Mouse (Mus musculus) kidney, adult 9 months (tissue): ENCODE data around the gene Dnajc11.

ENCODE experiments used
- DNase-seq: peaks from one replicate; pipeline ENCODE4 v3.0.0; 2022

Gene Dnajc11

DNA sequence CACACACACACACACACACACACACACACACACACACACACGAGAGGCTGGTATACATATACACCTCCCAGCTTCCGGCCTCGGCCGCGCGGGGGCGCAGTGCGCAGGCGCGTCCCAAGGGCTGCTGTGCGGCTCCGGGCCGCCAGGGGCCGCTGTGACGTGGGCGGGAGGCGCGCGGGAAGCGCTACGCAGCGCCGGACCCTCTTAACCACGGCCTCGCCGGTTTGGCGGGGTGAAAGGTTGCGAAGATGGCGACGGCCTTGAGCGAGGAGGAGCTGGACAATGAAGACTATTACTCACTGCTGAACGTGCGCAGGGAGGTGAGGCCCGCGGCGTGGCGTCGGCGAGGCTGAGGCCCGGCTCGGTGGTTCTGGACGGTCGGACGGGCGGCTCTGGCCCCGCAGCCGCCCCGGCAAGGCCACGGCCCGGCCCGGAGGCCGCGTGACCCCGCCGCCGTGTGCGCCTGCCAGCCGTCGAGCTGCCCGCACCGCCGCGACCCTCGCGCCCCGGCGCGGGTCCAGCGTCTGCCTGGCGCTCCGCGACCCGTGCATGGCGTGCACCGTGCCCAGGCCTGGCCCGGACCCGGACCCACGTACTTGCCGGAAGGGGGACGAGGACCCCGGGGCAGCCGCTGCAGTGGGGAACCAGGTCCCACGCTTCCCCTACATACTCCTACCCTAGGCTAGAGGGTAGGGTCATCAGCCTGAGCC lies at the start of gene Dnajc11:
Dnajc11 (plus strand) TSS at position 187 of the 710 bp plus-strand sequence.
- DNase-seq = peak; percentile 91

GRCm38 (mm10) chr4:151893241-151893640 lies 40.2 kb upstream of the Dnajc11 start:
- DNase-seq = peak; percentile 17

GRCm38 (mm10) chr4:151894926-151895325 lies 38.6 kb upstream of the Dnajc11 start:
- DNase-seq = no peak

DNA sequence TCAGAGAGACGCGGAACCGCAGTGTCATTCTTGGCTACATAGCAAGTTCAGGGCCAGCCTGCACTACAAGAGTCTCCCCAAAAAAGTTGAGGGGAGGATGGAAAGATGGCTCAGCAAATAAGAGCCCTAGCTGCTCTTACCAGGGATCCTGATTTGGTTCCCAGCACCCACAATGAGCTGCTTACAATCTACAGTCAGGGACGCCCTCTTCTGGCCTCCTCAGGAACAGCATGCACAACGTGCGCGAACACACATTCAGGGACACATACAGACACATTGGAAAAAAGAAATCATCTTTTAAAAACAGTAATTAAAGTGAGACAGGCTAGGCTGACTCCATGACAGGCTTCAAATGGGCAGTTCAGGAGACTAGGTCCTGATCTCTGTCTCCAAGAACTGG lies 37.9 kb upstream of the Dnajc11 start:
- no peak for DNase-seq

- no peak for DNase-seq
Measured at GRCm38 (mm10) chr4:151897069-151897617, 36.3 kb upstream of the Dnajc11 start.

DNA sequence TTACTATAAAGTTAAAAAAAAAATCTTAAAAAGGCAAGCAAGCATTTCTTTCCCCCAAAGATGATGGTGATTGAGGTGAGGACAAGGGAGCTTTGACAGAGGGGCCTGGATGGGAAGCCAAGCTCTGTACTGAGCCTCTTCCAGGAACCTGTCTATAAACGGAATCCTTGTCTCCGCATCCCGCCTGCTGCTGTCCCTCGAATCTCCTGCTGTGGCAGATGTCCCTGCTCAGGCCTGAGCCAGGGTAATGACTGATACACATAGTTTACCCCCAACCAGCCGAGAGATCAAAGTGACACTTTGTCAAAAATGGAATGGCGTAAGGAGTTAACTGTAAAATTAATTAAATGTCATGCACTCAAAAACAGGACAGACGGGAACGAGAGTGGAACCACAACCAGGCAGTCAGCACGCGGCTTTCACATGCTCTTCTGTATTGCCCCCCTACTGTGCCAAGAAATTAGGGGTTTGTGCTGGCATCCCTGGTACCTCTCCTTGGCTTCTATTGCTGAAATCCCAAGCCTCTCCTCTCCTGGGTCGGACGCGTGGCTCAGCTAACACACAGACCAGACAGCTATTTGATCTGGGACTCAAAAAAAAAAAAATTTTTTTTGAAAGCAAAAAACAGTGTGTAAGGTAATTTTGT lies 34.8 kb upstream of the Dnajc11 start:
- no peak for DNase-seq

DNA sequence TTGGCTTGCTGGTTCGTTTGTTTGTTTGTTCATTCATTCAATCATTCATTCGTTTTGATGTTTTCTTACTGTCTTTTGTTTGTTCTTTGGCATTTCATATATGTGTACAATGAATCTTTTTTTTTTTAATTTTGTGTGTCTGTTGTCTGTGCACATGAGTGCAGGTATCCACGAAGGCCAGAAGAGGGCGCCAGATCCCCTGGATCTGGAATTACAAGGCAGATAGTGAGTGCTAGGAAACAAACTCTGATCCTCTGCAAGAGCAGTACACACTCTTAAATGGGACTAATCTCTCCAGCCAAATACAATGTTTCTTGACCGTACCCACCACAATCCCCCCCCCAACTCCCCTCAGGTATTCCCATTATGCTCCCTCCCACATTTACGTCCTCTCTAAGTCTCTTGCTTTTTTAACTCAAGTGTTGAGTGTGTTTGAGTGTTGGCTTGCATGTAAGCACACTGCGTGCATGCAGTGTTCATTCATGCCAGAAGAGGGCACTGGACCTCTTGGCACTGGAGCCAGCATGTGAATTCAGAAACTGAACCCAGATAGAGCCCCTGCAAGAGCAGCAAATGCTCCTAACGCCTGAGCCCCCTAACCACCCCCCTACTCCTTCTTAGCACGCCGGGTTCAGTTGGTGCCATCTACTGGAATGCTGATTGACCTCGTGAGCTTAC lies 33.6 kb upstream of the Dnajc11 start:
- no peak for DNase-seq

GRCm38 (mm10) chr4:151900735-151901134 lies 32.8 kb upstream of the Dnajc11 start:
- DNase-seq = no peak

DNA sequence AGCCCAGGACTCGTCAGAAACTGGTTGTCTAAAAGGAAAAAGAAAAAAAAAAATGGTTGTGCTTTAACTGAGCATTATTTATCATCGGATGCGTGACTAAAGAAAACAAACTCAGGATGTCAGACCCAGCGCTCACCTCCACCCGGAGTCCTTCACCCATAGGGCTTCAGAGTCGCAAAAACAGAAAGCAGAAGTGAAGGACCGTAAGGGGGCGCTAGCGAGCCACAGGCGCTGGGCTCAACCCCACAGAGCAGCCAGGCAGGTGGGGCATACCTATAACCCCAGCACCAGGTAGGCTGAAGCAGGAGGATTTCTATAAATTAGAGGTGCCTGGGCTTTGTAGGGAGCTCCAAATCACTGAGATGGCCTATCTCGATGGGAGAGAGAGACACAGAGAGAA lies 32.1 kb upstream of the Dnajc11 start:
- peak; percentile 52 for DNase-seq

- DNase-seq = no peak
Measured at GRCm38 (mm10) chr4:151902046-151902688, 31.3 kb upstream of the Dnajc11 start.

DNA sequence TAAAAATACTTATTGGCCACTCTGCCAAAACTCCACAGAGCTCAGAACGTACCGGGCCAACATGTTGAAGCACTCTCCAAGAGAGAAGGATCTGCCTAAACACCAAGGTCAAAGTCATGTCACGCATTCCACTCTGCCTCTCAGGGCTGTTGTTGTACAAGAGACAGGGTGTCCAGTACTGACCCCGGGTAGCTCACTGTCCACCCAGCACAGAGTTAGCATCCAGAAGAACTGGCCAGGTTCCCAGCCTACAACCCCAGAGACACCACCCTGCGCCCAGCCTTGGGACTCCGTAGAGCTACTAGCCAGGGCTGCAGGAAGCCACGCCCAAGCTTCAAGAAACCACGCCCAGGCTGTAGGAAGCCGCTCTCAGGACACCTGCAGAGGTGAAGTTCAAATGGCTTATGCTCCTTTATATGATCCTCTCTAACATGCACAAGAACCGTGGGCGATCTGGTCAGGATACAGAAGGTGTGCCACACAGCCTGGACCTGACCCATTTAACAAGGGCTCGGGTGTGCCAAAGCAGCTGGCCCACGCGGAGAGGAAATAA lies 30.7 kb upstream of the Dnajc11 start:
- peak; percentile 88 for DNase-seq

DNA sequence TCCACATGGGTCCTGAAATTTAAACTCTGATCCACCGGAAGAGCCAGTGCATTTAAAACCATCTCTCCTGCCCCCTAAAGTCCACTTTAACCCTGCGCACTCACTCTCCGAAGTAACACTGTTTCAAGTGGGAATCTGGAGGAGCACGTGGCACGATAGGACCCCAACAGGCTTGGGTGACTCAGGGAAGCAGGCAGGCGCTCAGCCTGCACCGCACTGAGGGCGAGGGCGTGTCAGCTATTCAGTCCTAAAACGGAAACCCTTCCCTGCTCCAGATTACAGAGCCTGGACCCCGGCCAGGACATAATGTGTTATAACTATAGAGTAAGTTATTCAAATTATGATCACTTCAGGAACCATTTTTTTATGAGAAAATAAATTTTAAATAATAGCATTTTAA lies 29.4 kb upstream of the Dnajc11 start:
- peak; percentile 42 for DNase-seq

GRCm38 (mm10) chr4:151905621-151906020 lies 27.9 kb upstream of the Dnajc11 start:
- DNase-seq = no peak

DNA sequence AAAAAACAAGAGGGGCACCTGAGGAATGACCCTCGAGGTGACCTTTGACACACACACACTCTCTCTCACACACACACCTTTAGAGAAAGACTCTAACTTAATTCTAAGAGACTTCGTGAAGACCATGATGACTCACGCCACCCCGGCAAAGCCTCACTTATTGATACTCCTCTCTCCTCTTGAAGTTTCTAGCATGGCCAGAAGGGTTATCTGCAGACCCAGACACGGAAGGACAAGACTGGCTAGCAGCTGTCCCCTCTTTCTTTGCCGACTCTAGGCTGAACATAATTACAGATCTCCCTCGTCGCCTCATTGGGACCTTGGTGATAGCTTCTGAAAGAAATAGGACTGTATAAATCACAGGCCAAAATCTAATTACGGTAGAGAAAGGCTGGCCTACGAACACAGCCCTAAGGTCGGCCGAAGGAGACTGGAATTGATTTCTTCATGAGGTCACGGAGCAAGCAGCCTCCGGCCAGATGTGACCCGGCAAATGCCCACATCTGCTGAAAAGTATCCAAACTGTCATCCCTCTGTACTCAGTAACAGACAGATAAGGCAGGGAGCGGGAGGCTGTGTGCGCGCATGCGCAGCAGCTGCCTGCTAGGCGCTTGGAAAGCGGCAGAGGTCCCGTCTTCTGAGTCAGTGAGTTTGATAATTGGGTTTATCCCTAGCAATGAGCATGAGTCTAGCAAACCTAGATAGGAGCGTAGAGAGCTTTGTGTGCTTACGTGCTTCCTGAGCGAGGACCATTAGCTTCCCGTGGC lies 25.7 kb upstream of the Dnajc11 start:
- no peak for DNase-seq

DNA sequence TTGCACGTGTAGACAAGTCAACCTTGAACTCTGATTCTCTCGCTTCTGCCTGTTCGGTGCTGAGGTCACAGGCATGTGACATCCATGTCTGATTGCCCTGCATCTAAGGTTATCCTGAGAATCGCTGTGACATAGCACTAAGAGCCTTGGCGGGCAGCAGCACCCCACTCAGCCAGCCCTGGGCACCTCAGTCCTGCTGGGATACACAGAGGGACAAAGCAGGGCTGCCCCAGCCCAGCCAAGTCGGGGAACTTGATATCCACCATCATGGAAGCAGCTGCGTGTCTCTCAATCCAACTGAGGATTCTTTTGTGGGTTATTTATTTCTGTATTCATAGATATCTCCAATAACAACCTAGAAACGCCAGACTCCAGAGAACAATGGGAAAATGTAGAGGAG lies 24.7 kb upstream of the Dnajc11 start:
- no peak for DNase-seq

GRCm38 (mm10) chr4:151916271-151916670 lies 17.2 kb upstream of the Dnajc11 start:
- DNase-seq = no peak

DNA sequence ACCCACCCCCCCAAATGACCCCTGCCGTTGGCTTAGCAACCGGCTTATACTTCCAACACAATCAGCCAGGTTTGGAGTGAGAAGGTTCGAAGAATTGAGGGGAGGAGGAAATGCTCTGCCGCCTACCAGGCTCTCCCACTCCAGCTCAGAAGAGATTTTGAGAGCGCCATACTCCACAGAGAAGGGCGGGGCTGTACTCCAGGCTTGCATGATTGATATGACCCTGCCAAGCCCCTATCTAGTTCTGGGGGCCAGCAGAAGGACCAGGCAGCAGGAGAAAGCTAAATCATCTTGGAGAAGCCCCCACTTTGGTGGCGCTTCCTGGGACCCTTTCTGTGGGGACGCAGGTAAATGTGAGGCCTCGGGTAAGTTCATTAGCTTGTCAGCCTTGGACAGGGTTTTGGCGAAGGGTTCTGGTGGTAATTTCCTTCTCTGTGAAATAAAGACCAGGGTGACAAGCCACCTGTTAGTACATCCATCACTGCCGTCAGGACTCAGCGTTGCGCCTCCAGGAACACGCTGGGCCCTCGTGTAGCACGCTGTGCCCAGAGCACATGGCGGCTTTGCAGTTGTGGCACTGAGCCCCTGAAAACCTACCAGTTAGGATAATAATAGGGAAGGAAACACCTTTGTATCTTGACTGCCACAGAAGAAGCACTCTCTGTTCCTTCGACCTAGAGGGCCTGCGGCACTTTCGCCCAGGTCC lies 14.2 kb upstream of the Dnajc11 start:
- no peak for DNase-seq

DNA sequence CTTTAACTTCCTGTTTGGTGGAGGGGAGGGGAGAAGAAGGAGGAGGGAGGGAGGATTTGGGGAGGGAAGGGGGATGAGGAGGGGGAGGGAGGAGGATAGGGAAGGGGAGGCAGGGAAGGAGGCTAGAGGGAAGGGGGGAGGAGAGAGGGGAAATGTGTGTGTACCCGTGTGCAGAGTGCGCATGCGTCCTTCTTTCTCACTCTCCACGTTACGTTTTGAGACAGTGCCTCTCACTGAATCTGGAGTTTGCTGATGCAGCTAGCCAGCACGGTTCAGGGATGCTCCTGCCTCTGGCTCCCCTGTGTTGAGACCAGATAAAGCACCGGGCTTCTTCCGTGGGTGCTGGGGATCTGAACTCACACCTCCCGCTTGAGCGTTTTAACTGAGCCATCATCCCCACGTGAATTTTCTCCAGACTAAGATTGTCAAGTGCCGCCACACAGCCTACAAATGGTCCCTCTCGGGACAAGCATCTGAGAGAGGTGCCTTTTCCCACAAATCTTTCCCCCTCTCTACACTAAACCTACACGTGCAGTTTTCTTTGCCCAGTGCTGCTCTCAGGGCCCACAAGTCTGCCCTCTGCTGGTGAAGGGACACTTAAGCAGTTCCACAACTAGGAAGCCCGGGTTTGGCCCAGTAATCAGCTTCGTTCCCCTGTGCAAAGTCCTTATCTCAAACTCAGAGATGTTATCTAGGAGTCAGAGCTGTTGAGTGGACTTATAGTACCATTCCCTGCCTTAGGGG lies 13.4 kb upstream of the Dnajc11 start:
- DNase-seq = peak; percentile 64

- DNase-seq = no peak
Measured at GRCm38 (mm10) chr4:151922124-151922523, 11.4 kb upstream of the Dnajc11 start.
